Mouse (Mus musculus): ENCODE results near the gene Rpl11.
"Not testable (repeated sequence)": the region's sequence is repeated elsewhere in the genome, so short reads cannot be mapped to it uniquely, and the experiment has no call there.

Gene Rpl11

DNA sequence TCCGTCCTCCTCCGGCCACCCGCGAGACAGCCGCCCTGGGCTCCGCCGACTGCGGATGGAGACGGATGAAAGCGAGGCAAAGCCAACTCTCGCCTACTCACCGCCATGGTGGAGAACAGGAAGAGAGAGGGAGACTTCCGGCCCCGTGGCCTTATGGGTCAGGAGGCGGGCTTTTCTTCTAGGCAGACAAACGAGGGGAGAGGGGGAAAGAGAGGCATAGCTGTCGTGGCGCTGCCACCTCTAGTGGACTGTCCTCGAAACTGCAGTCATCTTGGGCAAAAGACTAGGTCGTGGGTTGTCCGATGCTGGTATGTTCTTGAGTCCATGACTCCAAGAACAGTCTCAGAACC lies at the start of gene Rpl11:
Gene Rpl11 (minus strand): TSS at position 182 of the 350 bp plus-strand sequence.
- peak; percentile 89 to 90 for DNase-seq (ENCODE audit: low spot score in 2 of 2)

DNA sequence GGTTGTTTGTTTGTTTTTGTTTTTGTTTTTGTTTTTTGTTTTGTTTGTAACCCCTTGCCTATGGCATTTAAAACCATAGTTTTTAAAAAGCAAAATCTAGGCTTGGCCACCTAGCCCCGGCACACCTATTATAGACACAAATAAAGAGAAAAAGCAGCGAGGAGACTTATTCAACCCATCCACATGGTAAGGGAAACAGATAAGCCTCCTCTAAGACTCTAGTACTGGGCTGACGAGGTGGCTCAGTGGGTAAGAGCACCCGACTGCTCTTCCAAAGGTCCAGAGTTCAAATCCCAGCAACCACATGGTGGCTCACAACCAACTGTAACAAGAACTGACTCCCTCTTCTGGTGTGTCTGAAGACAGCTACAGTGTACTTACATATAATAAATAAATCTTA lies 48.5 kb upstream of the Rpl11 start:
- DNase-seq (ENCODE audit: low spot score in 2 of 2), result not testable (repeated sequence)

DNA sequence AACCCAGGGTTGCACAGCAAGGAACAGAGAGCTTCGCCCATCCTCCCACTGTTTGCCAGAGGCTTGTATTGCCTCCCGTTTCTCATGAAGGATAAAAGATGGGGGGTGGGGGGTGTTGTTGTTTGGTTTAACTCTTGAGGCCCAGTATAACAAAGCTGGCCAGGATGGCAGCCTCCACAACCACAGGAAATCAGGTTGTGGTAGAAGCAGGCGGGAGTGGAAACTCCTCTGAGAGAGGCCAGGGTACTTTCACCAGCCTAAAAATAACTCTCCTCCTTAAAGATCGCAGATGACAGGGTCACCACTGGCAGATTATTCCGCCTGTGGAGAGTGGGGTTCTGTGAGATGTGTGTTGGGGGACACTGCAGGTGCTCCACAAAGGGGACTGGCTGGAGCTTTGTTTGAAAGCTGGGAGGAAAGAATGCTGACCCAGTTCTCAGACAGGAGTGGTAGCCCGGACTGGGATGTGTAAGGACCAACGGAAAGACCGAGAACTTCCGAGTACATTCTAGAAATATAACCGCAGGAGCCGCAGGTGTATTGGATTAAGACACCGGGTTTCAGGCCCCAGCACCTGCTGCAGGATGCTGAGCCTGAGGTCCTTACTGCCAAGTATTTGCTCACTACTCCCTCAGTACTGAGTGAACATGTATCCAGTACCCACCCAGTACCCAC lies 47.3 kb upstream of the Rpl11 start:
- DNase-seq (ENCODE audit: low spot score in 2 of 2), result peak in 1 of 2 experiments; percentile 44

DNA sequence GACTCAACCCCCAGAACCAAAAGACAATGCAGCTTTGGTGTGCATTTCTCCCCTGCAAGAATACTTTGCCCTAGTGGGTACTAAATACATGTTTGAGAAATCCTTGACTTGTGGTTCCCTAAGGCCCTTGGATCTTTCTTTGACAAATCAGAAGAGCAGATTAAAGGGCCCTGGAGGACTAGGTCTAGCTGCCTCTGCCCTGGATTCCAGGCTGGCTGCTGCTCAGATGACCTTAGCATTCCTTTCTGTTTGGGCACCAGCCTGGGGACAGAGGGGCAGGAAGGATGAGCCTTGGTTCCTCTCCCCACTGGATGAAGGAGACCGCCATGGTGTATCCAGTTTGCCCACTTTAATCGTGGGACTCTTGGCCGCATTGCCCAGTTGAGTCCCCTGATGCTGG lies 45.2 kb upstream of the Rpl11 start:
- DNase-seq (ENCODE audit: low spot score in 2 of 2), result no peak

DNA sequence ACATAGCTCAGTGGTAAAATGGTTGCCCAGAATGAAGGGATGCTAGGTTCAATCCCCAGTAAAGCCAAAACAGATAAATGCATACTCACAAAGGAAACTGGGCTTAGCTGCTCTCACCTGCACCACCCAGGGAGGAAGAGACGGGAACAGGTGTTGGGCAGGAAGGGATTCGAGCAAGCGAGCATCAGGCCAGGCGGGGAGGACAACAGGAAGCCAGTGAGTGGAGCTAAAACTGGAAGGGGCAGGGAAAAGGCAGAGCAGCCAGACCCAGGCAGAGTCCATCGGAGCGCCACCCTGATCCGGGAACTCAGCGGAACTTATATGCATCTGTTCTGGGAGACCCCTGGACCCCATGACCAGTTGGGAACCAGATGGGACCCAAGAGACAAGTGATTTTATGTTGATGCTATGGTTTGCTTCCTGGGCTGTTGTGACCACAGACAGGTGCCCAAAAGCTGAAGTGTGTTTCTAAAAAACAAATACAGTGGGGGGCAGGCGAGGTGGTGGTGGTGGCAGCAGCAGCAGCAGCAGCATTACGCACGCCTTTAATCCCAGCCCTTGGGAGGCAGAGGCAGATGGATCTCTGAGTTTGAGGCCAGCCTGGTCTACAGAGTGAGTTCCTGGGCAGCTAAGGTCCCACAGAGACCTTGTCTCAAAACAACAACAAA lies 43.4 kb upstream of the Rpl11 start:
- DNase-seq (ENCODE audit: low spot score in 2 of 2), result peak in 1 of 2 experiments; percentile 45

DNA sequence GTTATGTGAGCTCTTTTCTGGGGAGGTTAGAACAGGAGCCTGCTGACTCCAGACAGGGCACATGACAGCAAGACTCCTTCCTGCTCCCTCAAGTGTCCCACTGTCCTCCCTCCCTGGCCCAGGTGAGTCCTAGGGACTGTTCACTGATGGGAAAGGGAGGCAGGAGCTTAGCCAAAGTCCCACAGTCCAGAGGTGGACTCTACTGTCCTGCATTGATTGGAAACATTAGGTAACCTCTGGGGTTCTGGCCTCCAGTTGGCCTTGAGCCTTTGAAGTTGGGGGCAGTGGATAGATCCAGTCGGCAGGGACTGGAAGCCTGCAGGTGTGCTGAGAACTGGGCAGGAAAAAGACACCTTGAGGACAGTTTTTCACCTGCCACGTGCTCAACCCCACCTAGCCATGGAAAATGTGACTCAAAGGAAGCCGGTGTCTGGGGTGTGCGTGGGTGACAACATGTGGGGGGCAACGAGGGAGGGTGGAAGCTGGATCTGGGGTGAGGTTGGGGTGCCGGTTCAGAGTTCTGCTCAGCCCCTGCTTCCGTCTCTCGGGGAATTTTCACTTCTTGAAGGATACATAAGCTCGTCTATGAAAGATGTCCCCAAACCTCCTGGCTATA lies 42.4 kb upstream of the Rpl11 start:
- peak; percentile 70 for DNase-seq (ENCODE audit: low spot score in 2 of 2)

DNA sequence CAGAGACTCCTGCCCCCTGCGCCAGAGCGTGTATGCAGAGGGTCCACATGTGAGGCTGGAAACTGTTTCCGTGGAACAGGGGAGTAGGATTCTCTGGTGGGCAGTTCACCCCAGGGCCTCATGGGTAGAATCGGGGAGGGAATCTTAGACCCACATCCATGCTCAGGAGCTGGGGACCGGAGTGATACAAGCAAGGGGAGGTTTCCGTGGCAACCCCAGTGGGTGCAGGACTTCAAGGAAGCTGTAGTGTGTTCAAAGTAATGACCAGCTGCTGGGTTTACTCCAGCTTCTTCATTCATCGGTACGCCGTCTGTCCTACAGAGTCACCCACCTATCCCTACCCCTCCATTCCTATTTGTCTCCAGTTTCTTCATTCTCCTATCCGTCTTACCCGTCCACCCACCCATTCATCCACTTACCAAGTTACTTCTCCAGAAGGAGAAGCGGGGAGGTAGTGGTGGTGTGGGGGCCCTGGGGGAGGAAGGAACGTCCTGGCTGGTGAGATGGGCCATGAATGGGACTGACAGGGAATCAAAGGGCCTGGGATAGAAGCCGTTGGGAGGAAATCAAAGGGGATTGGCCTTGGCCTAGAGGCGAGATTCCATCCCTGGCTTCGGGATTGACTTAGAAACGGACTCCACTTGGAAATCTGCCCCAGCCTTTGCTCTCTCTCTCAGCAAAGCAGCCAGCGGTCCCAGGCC lies 41.4 kb upstream of the Rpl11 start:
- DNase-seq (ENCODE audit: low spot score in 2 of 2), result no peak

DNA sequence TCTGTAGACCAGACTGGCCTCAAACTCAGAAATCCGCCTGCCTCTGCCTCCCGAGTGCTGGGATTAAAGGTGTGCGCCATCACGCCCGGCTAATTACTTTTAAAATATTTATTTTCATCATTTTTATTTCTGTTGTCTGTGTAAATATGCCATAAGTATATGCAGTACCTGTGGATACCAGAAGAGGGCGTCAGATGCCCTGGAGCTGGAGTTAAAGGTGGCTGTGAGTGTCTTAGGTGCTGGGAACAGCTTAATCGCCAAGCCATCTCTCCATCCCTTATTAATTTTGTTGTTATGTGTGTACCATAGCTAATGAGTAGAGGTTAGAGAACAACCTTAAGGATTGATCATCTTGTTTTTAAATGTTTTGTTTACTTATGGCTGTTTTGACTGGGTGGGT lies 39.3 kb upstream of the Rpl11 start:
- DNase-seq (ENCODE audit: low spot score in 2 of 2), result no peak

DNA sequence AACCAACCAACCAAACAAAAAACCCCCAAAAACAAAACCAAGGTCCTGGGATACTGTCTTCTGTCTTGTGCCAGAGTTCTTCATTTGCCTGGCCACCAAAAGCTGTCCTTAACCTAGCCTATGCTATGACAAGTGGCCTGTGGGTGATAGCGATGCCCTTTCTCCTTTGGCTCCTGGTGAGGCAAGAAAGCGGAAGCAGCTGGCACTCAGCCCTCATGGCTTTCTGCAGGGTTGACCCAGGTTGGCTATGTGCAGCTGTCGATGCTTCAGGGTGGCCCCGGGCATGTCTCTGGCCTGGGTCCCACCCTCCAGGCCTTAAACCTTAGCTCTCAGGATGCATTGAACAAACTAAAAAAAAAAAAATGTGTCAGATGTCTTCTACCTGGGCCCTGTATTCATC lies 38.1 kb upstream of the Rpl11 start:
- DNase-seq (ENCODE audit: low spot score in 2 of 2), result no peak

DNA sequence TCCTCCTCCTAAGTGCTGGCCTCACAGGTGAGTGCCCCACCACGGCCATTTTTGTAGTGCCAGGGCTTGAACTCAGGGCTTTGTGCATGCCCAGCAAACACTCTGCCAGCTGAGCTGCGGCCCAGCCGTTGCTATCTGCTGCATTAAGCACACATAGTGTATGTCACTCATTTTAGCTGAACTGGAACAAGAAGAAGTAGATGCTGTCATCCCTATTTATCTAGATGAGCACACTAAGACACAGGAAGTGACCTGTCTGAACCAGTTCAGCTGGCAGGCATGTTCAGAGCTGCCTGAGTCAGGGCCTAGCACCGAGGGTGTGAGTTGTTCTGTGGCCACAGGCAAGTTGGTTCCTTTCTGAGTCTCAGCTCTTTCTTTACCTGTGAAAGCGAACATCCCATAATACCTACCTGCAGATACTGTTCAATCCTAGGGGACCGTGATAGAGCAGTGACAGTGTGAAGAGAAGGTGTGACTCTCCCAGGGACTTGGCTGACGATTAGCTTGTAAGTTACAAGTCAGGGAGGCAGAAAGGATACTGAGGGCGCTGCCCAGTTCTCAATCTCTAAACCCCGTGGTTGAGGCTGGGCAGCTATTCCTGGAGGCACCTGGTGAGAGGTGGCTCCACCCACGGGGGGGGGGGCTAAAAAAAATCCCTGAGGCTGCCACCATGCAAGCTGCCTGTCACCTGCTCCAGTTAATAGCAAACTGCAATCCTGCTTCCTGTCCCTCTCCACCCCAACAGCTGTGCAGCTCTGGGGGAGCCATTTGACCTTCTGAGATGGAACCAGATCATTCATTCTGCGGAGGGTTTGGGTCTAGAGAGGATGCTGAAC lies 36.7 kb upstream of the Rpl11 start:
- DNase-seq (ENCODE audit: low spot score in 2 of 2), result peak; percentile 51 to 52

DNA sequence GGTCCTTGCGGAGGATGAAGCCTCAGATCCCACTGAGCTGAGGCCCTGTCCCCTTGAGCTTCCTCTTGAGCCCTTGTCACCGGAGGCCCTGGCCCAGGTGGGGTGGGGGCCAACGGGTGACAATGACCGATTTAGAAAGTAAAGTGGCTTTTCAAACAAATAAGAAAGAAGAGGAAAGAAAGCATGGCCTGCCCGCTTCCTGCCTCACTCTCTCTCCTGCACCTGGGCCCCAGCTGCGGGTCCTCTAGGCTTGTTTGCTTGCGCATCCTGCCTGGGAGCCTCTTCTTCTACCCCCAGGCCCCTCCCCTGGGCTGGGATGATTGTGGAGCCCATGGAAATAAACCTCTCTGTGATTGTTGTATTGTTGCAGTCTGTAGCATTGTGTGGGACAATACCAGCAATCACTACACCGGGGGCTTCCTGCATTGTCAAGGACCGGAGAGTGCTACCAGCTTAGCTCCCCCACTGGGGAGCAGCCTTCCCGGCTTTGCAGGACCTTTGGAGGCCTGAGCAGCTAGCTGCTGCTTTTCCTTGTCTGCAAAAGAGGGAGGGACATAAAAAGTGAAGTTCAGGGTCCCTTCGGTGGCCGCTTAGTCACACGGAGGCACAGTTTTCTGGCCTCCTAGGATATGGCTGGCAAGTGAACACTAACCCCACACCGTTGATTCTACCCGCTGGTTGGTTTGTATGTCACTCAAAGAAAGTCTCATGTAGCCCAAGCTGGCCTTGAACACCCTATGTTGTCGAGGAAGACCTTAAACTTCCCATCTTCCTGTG lies 35.9 kb upstream of the Rpl11 start:
- DNase-seq (ENCODE audit: low spot score in 2 of 2), result peak; percentile 89 to 94

DNA sequence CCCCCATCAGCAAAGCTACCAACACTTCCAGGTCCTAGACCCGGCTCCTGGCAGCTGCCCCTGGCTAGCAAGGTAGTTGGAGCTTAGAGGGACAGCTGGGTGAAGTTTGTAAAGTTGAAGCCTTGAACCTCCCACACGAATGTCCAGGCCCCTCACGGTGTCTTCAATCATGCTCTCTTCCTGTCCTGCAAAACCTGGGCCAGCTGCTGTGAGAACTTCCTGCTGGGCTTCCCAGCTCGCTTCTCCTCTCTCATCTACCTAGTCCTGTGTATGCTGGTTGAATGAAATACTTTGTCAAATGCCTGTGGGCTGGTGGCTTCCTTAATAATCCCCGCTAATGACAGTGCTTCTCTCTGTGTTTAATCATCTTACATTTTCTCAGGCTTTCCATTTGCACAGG lies 35.1 kb upstream of the Rpl11 start:
- no peak for DNase-seq (ENCODE audit: low spot score in 2 of 2)

DNA sequence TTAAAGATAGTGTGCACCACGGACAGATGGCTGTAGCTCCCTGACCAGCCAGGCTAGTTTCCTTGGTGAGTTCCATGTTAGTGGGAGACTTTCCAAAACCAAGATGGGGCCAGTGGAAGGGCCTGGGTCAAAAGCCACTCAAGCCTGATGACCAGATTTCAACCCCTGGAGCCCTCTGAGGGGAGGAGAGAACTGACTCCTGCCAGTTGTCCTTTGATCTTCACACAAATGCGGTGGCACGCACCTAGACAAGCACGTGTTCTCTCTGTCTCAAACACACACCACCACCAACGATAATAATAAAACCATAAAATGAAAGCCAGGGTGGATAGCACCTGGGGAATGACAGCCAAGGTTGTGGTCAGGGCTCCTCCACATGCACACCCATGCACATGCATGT lies 34.0 kb upstream of the Rpl11 start:
- DNase-seq (ENCODE audit: low spot score in 2 of 2), result no peak

DNA sequence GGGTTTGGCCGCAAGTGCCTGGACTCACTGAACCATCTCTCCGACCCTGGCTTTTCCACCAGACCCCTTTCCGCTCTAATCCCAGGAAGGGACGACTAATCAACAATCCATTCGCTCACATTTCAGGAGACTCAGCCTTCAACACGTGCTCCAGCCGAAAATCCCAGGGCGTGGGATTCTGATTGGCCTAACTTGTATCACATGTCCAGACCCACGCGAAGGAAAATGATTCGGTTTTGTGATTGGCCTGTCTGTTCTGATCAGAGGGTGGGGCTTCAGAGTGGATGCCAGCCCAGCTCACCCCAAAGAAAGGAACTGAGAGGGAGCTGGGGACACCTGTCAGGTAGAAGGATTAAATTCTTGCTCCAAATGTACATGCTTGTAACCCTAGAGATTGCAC lies 31.6 kb upstream of the Rpl11 start:
- no peak for DNase-seq (ENCODE audit: low spot score in 2 of 2)

DNA sequence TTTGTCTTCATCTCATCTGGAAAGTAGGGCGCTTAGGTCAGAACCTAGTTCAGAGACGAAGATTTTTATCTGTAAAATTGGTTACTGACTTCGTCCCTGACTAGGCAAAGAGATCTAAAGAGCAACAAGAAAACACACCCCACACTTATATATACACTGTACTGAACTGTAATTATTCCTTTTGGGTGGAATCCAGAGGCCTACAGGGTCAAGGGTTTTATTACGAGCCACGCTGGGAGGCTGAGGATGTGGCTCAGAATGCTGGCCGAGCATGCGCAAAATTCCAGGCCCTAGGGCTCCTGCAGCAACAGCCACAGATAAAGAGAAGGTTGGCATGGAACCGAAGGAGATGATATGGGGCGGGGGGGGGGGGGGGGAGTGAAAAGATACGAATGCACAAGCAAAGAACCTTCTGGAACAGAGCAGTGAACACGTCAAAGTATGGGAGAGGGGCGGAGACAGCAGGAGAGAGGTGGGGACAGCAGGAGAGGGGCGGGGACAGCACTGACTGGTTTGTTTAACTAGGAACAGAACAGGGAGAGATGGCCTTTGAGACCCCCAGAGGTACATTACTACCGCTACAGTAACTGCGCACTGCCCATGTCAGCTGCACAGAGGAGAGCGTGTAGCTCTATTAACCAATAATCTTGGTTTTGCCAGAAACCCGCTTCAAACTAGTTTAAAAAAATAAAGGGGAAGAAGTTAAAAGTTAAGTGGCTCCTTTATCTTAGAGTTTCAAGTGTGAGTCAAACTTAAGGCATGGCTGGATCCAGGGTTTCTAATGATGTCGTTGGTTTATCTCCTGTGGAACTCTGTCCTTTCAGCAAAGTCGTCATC lies 30.3 kb upstream of the Rpl11 start:
- no peak for DNase-seq (ENCODE audit: low spot score in 2 of 2)

DNA sequence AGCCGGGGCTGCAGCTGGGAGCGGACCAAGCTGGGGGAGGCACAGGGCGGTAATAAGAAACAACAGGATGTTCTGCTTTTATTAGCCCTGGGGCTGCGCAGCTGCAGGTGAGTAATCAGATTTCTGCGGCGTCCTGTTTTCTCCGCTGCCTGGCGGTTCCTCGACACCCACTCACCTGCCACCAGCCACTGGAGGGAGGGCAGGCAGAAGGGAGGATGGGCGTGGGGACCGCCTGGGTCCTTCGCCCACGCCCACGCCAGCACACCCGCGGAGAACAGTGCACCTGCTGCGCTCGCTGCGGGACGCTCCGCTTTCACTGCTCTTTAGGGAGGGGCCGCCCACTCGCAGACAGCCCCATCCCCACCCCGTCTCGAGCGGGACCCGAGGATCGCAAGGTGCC lies 28.5 kb upstream of the Rpl11 start:
- DNase-seq (ENCODE audit: low spot score in 2 of 2), result peak; percentile 82

DNA sequence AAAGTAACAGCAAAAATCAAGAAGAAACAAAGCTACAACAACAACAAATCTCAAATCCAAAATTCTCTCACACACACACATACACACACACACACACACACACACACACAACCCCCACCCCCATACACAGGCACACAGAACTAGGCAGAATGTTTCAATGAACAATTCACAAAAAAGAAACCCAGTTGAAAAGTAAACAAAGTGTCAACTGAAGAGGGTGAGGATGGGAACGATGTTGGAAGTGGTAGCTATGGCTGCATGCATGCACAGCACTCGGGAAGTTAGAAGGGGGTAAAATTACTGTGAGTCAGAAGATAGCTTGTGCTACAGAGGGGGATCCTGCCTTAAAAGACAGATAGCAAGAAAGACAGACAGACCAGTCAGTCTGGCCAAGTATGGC lies 25.4 kb upstream of the Rpl11 start:
- no peak for DNase-seq (ENCODE audit: low spot score in 2 of 2)

DNA sequence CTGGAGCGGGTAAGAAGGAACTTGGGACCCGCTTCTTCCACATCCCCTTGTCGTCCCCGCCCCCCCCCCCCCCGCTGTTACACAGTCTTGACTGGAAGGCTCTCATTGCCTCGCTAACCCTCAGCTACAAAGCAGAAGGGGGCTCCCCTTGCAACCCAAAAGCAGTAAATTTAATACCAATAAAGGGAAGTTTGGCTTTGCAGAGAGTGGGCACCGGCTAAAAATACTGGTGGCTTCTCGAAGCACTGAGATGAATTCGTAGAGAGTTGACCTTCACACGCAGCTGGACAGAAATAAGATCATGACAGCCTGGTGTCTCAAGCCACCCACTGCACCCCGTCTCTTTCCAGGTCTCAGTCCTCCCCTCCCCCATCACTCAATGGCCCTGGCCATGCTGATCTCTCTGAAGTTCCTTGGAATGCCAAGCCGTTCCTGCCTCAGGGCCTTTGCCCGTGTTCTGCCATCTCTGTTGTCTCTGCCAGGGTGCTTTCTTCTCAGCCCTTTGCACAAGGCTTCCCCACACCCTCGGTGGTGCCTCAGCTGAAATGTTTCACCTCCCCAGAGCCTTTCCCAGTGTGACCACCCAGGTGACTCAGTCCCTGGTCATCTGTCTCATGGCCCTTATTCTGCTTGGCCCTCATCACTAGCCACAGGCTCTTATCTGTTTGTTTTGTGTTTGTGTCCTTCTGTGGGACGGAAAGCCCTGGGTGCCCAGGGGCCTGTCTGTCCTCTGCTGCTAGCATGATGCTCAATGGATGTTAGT lies 23.7 kb upstream of the Rpl11 start:
- DNase-seq (ENCODE audit: low spot score in 2 of 2), result no peak

DNA sequence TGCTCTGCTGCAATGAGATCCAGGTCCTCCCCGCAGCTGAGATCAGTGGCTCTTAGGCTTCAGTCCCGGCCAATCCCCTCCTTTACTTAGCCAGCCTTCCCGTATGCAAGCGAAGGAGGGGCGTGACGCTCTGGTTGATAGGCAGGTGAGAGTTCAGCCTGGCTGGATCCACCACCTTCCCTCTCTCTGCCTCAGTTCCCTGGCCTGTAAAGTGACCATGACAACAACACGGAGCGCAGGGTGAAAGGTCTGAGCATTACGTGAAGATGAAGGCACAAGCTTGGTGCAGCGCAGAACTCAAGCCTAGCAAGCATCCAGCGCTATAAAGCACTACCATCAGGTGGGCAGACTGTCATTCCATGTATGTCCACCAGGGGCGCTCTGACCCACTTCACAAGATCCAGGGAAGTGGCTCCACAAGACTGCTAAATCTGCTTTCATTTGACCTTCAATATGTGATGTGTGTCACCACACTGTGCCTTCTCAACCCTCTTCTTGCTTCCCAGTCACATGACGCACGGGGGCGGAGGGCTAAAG lies 18.0 kb upstream of the Rpl11 start:
- DNase-seq (ENCODE audit: low spot score in 2 of 2), result peak; percentile 79 to 90
